Mouse (Mus musculus) left cerebral cortex, postnatal 4 days (tissue): Measurements from ENCODE around the gene Pdgfra. TPM values are rescaled to one million over a fixed set of nuclear protein-coding genes. Genes with fewer than 3 reads are reported as not detected.

ENCODE experiments used
- DNase-seq: peaks from one replicate; pipeline ENCODE4 v3.0.0-alpha.2; 2022
- intact Hi-C: fragments of 180-260 bp; cut with DNase I; formaldehyde crosslinking; loops from one replicate; pipeline ENCODE4 v1.15.1; 2025
- total RNA-seq, 2 experiments: library from RNA; stranded (reverse); gene quantifications; 2 replicates each; pipeline ENCODE4 v1.2.3; 2021

The Pdgfra gene
- total RNA-seq, 2 experiments from 2014 or later, result 61.5 to 68.4 TPM

GRCm38 (mm10) chr5:75154621-75155235 is 2.6 kb downstream of the Pdgfra start:
- DNase-seq, result no peak
- intact Hi-C loops, result loop anchor here (5.0 kb wide), 4 partner anchors 192 to 1467 kb away; no protein-coding TSS in a partner anchor

GRCm38 (mm10) chr5:75155281-75155680 is 3.2 kb downstream of the Pdgfra start:
- intact Hi-C loops, result loop anchor here (5.0 kb wide), 1 partner anchor 1468 kb away; no protein-coding TSS in a partner anchor
- DNase-seq, result no peak

- peak; percentile 75 for DNase-seq
- intact Hi-C loops, result loop anchor here (2.0 to 5.0 kb wide), 2 partner anchors 1303 to 1469 kb away; no protein-coding TSS in a partner anchor
Observed at GRCm38 (mm10) chr5:75155741-75156553, 3.9 kb downstream of the Pdgfra start.

GRCm38 (mm10) chr5:75156554-75157036 is 4.5 kb downstream of the Pdgfra start:
- intact Hi-C loops, result loop anchor here (2.0 to 5.0 kb wide), 2 partner anchors 1304 to 1469 kb away; no protein-coding TSS in a partner anchor
- peak; percentile 65 for DNase-seq

DNA sequence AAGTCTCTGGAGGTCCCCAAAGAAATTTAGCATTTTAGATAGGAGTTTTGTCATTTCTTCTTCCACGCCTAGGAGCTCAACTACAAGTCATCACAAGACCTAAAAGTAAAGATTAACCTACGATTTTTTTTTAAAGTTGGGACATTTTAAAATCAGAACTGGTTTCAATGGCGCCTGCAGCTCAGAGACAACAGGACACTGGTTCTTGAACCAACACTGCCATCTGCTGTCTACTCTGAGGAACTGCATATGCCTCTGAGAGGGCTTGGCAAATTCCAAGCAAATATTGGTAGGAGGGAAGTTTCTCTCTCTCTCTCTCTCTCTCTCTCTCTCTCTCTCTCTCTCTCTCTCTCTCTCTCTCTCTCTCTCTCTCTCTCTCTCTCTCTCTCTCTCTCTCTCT is 4.9 kb downstream of the Pdgfra start:
- intact Hi-C loops, result loop anchor here (2.0 to 5.0 kb wide), 2 partner anchors 1304 to 1470 kb away; no protein-coding TSS in a partner anchor
- DNase-seq, result no peak

DNA sequence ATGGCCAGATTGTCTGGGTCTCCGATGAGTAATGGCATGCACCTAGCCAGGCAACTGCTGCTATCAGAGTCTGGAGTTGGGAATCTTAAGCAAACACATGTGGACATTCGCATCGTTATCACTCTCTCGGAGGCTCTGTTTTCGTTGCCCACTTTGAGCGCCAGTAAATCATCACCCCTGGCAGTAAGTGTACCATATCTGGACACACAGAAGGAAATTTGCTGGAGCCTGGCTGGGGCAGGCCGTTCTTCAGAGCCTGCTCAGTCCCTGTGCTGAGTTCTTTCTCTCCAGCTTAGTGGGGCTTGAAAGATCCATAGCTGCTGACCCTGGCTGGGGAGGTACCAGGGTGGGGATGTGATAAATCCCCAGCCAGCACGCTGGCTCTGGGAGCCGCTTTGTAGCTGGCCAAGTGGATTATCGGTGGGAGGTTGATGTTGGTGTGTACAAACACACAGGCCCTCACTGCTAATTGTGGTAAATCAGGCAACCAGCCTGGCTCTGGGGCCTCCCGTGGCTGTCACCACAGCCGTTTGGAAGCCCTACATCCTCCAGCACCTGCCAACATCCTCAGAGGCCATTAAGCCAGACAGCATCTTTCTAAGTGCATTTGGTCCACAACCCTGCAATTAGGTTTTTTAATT is 8.6 kb downstream of the Pdgfra start:
- peak; percentile 68 for DNase-seq
- intact Hi-C loops, result no loop called here

DNA sequence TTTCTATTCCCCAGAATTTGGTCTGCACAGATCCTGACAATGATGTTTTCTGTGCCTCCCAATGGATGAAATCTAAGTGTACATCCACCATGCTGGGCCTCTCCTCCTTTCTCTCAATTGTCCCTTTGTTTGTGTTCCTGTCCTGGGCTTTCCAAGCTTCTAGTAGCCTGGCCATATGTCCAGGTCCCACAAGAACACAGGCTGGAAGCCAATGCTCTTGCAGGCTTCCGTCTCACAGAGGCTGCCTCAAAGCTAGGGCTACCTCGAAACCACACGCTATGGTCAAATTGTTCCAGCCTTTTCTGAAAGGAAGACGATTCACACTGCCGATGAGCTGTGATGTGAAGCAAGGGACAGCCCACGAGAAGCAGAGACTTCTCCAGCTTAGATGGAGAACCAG is 9.5 kb downstream of the Pdgfra start:
- no peak for DNase-seq
- intact Hi-C loops, result no loop called here

DNA sequence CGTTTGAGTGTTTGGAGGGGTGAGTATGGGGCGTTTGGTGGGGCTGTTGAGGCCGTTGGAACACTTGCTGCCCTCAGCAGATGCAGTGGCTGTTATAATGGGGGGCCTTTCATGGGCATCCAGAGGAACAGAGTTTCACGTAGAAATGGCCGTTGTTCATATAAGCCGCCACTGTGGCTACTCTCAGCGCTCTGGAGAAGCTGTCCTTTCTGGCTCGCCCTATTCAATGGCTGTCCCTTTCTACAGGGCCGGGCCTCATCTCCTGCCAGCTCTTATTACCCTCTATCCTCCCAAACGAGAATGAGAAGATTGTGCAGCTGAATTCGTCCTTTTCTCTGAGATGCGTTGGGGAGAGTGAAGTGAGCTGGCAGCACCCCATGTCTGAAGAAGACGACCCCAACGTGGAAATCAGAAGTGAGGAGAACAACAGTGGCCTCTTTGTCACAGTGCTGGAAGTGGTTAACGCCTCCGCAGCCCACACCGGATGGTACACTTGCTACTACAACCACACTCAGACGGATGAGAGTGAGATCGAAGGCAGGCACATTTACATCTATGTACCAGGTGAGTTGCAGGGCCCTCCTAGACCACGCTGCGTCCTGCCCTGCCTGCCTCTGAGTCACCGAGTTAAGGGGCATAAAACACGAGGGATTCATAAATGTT is 11.3 kb downstream of the Pdgfra start:
- DNase-seq, result no peak
- intact Hi-C loops, result no loop called here

- peak; percentile 35 for DNase-seq
- intact Hi-C loops, result no loop called here
Observed at GRCm38 (mm10) chr5:75164688-75165087, 12.6 kb downstream of the Pdgfra start.

DNA sequence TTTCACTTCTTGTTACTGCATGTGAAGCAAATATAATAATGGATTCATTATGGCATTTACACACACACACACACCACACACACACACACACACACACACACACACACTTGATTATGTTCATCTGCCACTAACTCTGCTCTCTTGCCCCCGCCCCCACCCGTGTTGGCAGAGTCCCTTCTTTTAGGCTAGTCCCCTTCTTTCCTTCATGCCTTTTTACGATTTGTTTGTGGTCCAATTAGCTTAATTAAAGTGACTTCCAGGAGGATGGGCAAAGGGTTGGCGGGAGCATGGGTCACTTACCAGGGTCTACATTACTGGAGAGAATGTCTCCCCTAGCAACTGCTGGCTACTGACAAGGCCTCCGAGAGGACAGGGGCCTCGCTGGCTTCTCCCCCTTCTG is 17.7 kb downstream of the Pdgfra start:
- intact Hi-C loops, result no loop called here
- peak; percentile 71 for DNase-seq

- intact Hi-C loops, result no loop called here
- peak; percentile 80 for DNase-seq
Observed at GRCm38 (mm10) chr5:75171859-75172258, 19.8 kb downstream of the Pdgfra start.

- peak; percentile 23 for DNase-seq
- intact Hi-C loops, result no loop called here
Observed at GRCm38 (mm10) chr5:75179249-75179648, 27.2 kb downstream of the Pdgfra start.

DNA sequence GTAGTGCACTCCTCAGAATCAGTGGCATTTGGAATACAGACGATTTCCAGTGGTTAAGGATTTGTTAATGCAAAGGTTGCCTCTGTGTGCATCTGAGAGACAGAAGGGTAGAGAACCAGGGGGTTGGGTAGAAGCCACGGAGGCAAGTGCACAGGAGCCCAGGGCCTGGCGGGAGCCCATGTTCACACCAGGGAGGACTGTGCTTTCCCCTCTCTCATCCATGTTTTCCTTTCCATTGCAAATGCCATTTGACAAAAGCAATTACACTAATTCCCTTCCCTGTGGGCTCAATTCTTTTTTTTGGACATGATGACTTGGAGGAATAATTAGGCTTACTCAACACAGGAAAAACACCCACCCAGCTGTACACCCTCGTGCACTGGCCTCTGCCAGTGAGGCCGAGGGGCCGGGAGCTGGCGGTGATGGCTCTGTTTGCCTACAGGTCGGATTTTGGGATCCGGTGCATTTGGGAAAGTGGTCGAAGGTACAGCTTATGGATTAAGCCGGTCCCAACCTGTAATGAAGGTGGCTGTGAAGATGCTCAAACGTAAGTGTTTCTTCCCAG is 27.7 kb downstream of the Pdgfra start:
- peak; percentile 94 for DNase-seq
- intact Hi-C loops, result no loop called here

DNA sequence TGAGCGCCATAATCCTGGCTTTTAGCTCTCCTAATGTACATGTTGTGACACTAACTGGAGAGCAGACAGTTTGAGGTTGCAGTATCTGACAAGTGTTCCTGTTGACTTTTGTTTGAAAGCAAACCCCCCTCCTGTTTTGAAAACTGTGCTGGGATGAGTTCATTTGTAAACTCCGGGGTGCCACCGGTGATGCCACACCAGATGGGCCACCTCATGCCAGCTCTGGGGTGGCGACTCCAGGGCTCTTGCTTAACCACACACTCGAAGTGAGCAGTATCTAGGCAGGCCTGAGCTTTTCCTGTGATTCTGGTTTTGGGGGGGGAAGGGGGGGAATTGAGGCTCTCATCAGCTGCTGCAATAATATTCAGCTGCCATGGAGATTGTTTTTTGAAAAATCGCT is 31.6 kb downstream of the Pdgfra start:
- peak; percentile 71 for DNase-seq
- intact Hi-C loops, result no loop called here

DNA sequence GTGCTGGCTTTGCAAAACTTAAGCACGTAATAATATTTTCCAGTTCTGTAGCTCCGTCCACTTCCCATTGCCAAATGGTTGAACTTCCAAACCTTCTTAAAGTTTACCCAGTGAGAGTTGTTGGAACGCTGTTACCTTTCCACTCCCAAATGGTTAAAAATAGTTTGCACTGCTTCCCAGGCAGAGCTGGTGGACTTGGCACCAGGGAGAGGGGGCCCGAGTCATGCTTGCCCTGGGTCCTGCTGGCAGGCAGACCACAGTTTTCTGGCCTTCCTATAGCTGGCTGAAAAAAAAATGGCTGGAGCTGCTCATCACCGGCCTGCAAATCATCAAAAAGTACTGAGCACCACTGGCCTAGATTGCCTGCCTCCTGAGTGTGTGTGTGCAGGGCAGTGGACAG is 32.0 kb downstream of the Pdgfra start:
- intact Hi-C loops, result no loop called here
- peak; percentile 55 for DNase-seq

- intact Hi-C loops, result no loop called here
- DNase-seq, result no peak
Observed at GRCm38 (mm10) chr5:75184693-75185235, 32.7 kb downstream of the Pdgfra start.

- intact Hi-C loops, result no loop called here
- DNase-seq, result peak; percentile 62
Observed at GRCm38 (mm10) chr5:75185584-75185983, 33.5 kb downstream of the Pdgfra start.

- DNase-seq, result no peak
Observed at GRCm38 (mm10) chr5:75189319-75189987, 37.4 kb downstream of the Pdgfra start.

DNA sequence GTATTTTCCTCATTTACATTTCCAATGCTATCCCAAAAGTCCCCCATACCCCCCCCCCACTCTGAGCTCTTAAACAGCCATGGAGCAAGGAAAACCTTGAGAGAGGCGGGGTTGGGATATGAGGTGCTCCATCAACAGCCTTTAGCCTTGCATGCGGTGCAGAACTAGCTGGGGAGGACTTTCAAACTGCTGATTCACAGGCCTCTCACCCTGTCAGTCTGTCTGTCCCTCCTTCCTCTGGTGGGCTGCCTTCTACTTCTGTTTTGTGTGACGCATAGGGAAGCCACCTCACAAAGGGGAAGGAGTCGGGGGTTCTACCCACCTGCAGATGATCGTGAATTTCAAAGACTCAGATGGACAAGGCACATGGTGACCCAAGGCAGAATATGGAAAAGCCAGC is 41.0 kb downstream of the Pdgfra start:
- no peak for DNase-seq
- intact Hi-C loops, result no loop called here

More at GRCm38 (mm10) chr5:75189319-75189987, 37.4 kb downstream of the Pdgfra start:
- intact Hi-C loops, result no loop called here
